Mouse (Mus musculus): Measurements from ENCODE around the gene Zcchc4. TPM values are rescaled to one million over a fixed set of nuclear protein-coding genes. Genes with fewer than 3 reads are reported as not detected.

Gene Zcchc4
- total and polyA plus RNA-seq, 3 experiments: 14.8 to 18.9 (median 17.2) TPM

DNA sequence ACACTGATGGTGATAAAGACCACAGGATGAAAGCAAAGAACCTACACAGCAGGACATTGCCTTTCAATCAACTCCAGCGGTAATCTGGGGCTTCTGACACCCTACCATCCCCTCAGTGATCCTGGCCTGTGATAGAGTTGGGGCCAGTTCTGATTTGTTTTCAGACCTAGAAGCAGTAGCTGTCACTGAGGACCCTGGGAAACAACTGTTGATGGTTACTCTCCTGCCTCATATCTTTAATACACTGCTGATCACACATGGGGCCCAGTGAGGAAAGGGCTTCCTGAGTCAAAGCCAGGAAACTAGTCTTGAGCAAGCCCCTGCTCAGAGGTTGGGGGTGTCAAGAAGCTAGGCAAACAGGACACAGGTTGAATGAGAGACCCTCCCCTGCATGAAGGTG lies 96.3 kb downstream of the Zcchc4 start:
- H3K9me3 ChIP-seq (replicated peaks; ENCODE audit: low read length): no peaks in the 10 kb centered on the region
- dilution Hi-C loops (cut with MboI; ENCODE audit: extremely low pct_ligation_motif_present, extremely low pct_unique_long_range_greater_than_20kb, low sequenced_read_pairs) (no loop called here), in situ Hi-C loops (cut with MboI; ENCODE audit: low pct_ligation_motif_present, low pct_unique_long_range_greater_than_20kb, low sequenced_read_pairs) (no loop called here)
- no peak for DNase-seq (ENCODE audit: extremely low read depth)
- H3K4me3 ChIP-seq (replicated peaks in 1 of 3; ENCODE audit: low read depth in 2 of 3, low read length in 2 of 3, poor library complexity in 1 of 3): no peak overlapping the region
- no peaks in the 10 kb centered on the region for H3K27me3 ChIP-seq (replicated peaks)
- no peak overlapping the region for H3K27ac ChIP-seq (ENCODE audit: insufficient read depth, low read depth)
- no peaks in the 10 kb centered on the region for H3K79me2 ChIP-seq (replicated peaks; ENCODE audit: control insufficient read depth, extremely low read depth, insufficient read depth, poor library complexity, severe bottlenecking)
- peaks cover 13 to 39% of the 10 kb centered on the region in 2 experiments for H3K36me3 ChIP-seq (replicated peaks in 1 of 2; ENCODE audit: control insufficient read depth in 1 of 2, insufficient read depth in 1 of 2, low read length in 1 of 2)
- no peak overlapping the region for H3K4me2 ChIP-seq (ENCODE audit: insufficient read depth, low read depth, poor library complexity, severe bottlenecking)
- no peak overlapping the region for H3K9ac ChIP-seq (ENCODE audit: insufficient read depth, low read depth)
- no peaks in the 10 kb centered on the region for H3K4me1 ChIP-seq (ENCODE audit: control insufficient read depth in 1 of 2, insufficient read depth in 2 of 2)
- TF ChIP-seq ELF1 (IDR thresholded peaks at IDR 0.05; ENCODE audit: low read depth, low read length): no peak
- TF ChIP-seq USF1 (IDR thresholded peaks at IDR 0.05; ENCODE audit: low read depth, low read length): no peak
- TF ChIP-seq MAFK (IDR thresholded peaks at IDR 0.05; ENCODE audit: insufficient replicate concordance, low read length): no peak
- no peak for TF ChIP-seq USF2 (conservative IDR thresholded peaks at IDR 0.05; ENCODE audit: low read depth, low read length)
- TF ChIP-seq MEF2A (IDR thresholded peaks at IDR 0.05; ENCODE audit: borderline replicate concordance, low read depth, low read length): no peak
- TF ChIP-seq KAT2A (IDR thresholded peaks at IDR 0.05; ENCODE audit: insufficient replicate concordance, low read length): no peak
- no peak for TF ChIP-seq EP300 (IDR thresholded peaks at IDR 0.05; ENCODE audit: low read length)
- no peak for TF ChIP-seq JUND (conservative IDR thresholded peaks at IDR 0.05; ENCODE audit: low read depth, low read length)
- TF ChIP-seq NELFE (IDR thresholded peaks at IDR 0.05; ENCODE audit: low read depth, low read length): no peak
- TF ChIP-seq SMC3 (IDR thresholded peaks at IDR 0.05; ENCODE audit: low read depth, low read length): no peak

DNA sequence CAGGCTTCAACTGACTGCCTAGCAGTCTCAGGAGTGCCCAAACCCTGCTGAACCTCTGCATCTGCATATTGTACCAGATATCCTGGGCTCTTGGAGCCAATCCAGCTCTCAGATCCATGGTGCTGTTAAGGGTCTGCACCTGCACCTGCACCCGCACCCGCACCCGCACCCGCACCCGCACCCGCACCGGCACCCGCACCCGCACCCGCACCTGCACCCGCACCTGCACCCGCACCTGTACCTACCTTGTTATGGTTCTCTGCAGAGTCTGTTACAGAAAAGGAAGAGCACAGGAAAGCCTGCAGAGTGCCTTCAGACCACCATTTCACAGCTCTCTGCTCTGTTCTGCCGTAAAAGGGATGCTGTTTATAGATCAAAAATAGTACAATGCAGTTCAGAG lies 96.8 kb downstream of the Zcchc4 start:
- no peaks in the 10 kb centered on the region for H3K9me3 ChIP-seq (replicated peaks; ENCODE audit: low read length)
- no peak for TF ChIP-seq JUND (conservative IDR thresholded peaks at IDR 0.05; ENCODE audit: low read depth, low read length)
- no peak for TF ChIP-seq PAX5 (IDR thresholded peaks at IDR 0.05; ENCODE audit: low read length)
- no peak for TF ChIP-seq ZC3H11A (IDR thresholded peaks at IDR 0.05; ENCODE audit: low read depth, low read length)
- TF ChIP-seq EP300 (IDR thresholded peaks at IDR 0.05; ENCODE audit: low read length): no peak
- TF ChIP-seq MXI1 (IDR thresholded peaks at IDR 0.05; ENCODE audit: low read depth, low read length): no peak
- no peak for TF ChIP-seq ZMIZ1 (IDR thresholded peaks at IDR 0.05; ENCODE audit: low read depth, low read length)
- no peak for TF ChIP-seq RCOR1 (conservative IDR thresholded peaks at IDR 0.05; ENCODE audit: low read depth, low read length)
- TF ChIP-seq CHD1 (IDR thresholded peaks at IDR 0.05; ENCODE audit: low read depth, low read length): no peak
- TF ChIP-seq TCF12 (IDR thresholded peaks at IDR 0.05; ENCODE audit: low read depth, low read length): no peak
- no peak for TF ChIP-seq ELF1 (IDR thresholded peaks at IDR 0.05; ENCODE audit: low read depth, low read length)
- TF ChIP-seq BHLHE40 (IDR thresholded peaks at IDR 0.05; ENCODE audit: low read depth, low read length): no peak
- TF ChIP-seq CTCF (conservative IDR thresholded peaks at IDR 0.05 in 1 of 2, IDR thresholded peaks at IDR 0.05 in 1 of 2; ENCODE audit: low read depth in 2 of 2, low read length in 2 of 2): no peak
- no peak for TF ChIP-seq USF2 (conservative IDR thresholded peaks at IDR 0.05; ENCODE audit: low read depth, low read length)
- TF ChIP-seq SIN3A (IDR thresholded peaks at IDR 0.05; ENCODE audit: low read length): no peak
- TF ChIP-seq MAFK (IDR thresholded peaks at IDR 0.05; ENCODE audit: insufficient replicate concordance, low read length): no peak
- no peak for TF ChIP-seq IRF4 (IDR thresholded peaks at IDR 0.05; ENCODE audit: low read depth, low read length)
- TF ChIP-seq MEF2A (IDR thresholded peaks at IDR 0.05; ENCODE audit: borderline replicate concordance, low read depth, low read length): no peak
- no peak for TF ChIP-seq MAZ (IDR thresholded peaks at IDR 0.05; ENCODE audit: low read depth, low read length)
- H3K9ac ChIP-seq (ENCODE audit: insufficient read depth, low read depth): no peak overlapping the region
- no peak overlapping the region for H3K4me3 ChIP-seq (replicated peaks in 1 of 3; ENCODE audit: low read depth in 2 of 3, low read length in 2 of 3, poor library complexity in 1 of 3)
- H3K36me3 ChIP-seq (replicated peaks in 1 of 2; ENCODE audit: control insufficient read depth in 1 of 2, insufficient read depth in 1 of 2, low read length in 1 of 2): peaks cover 10 to 34% of the 10 kb centered on the region in 2 experiments
- H3K27me3 ChIP-seq (replicated peaks): no peaks in the 10 kb centered on the region
- in situ Hi-C loops (cut with MboI; ENCODE audit: low pct_ligation_motif_present, low pct_unique_long_range_greater_than_20kb, low sequenced_read_pairs) (no loop called here), dilution Hi-C loops (cut with MboI; ENCODE audit: extremely low pct_ligation_motif_present, extremely low pct_unique_long_range_greater_than_20kb, low sequenced_read_pairs) (no loop called here)
- no peak for DNase-seq (ENCODE audit: extremely low read depth)
- no peaks in the 10 kb centered on the region for H3K4me1 ChIP-seq (ENCODE audit: control insufficient read depth in 1 of 2, insufficient read depth in 2 of 2)
- no peaks in the 10 kb centered on the region for H3K79me2 ChIP-seq (replicated peaks; ENCODE audit: control insufficient read depth, extremely low read depth, insufficient read depth, poor library complexity, severe bottlenecking)
- no peak overlapping the region for H3K27ac ChIP-seq (ENCODE audit: insufficient read depth, low read depth)
- H3K4me2 ChIP-seq (ENCODE audit: insufficient read depth, low read depth, poor library complexity, severe bottlenecking): no peak overlapping the region

Other genes with a start within 250 kb of the Zcchc4 start
- gene Lgi2, start 208.9 kb upstream of the Zcchc4 start, total RNA-seq (2012; rRNA removed): not detected in 2 replicates
- gene Lgi2, start 208.9 kb upstream of the Zcchc4 start, total RNA-seq (2014; rRNA removed): not detected in 2 replicates
- gene Lgi2, start 208.9 kb upstream of the Zcchc4 start, polyA plus RNA-seq (2012; ENCODE audit: insufficient read length, low read depth): not detected in 2 replicates
- 8.7 and 9.1 TPM in 2 replicates for gene Sepsecs, start 105.7 kb upstream of the Zcchc4 start, total RNA-seq (2012; rRNA removed)
- gene Sepsecs, start 105.7 kb upstream of the Zcchc4 start, total RNA-seq (2014; rRNA removed): 10.8 and 11.7 TPM in 2 replicates
- gene Sepsecs, start 105.7 kb upstream of the Zcchc4 start, polyA plus RNA-seq (2012; ENCODE audit: insufficient read length, low read depth): 9.3 TPM in 2 replicates
- 14.5 and 17.0 TPM in 2 replicates for gene Pi4k2b, start 33.8 kb upstream of the Zcchc4 start, total RNA-seq (2012; rRNA removed)
- 27.1 and 31.7 TPM in 2 replicates for gene Pi4k2b, start 33.8 kb upstream of the Zcchc4 start, total RNA-seq (2014; rRNA removed)
- gene Pi4k2b, start 33.8 kb upstream of the Zcchc4 start, polyA plus RNA-seq (2012; ENCODE audit: insufficient read length, low read depth): 9.9 and 10.8 TPM in 2 replicates
- gene Anapc4, start 58.6 kb downstream of the Zcchc4 start, total RNA-seq (2012; rRNA removed): 66.4 and 76.6 TPM in 2 replicates
- gene Anapc4, start 58.6 kb downstream of the Zcchc4 start, total RNA-seq (2014; rRNA removed): 85.6 and 110 TPM in 2 replicates
- 87.0 and 115 TPM in 2 replicates for gene Anapc4, start 58.6 kb downstream of the Zcchc4 start, polyA plus RNA-seq (2012; ENCODE audit: insufficient read length, low read depth)